Mouse (Mus musculus) heart, embryonic 15.5 days (tissue): ENCODE results near the gene Cs. TPM values are rescaled to one million over a fixed set of nuclear protein-coding genes. Genes with fewer than 3 reads are reported as not detected.
A peak's percentile ranks its signal among the peaks of the same experiment; 100 is the strongest.
"Not testable (repeated sequence)": the region's sequence is repeated elsewhere in the genome, so short reads cannot be mapped to it uniquely, and the experiment has no call there.

Experiments
- ATAC-seq: fragments of 200-750 bp; cut with Nextera tagmentation; replicated peaks from 2 replicates; pipeline ENCODE4 v1.8.0; 2017; ENCODE audit warnings: low read depth, moderate TSS enrichment; ENCODE audit not compliant: insufficient number of reproducible peaks, insufficient read depth, low FRiP score
- H3K27ac ChIP-seq: fragments of 300-500 bp; sonication (generic); 2 replicates; pipeline ENCODE4 v1.5.1; 2015; ENCODE audit warnings: mild to moderate bottlenecking, inconsistent platforms
- H3K27me3 ChIP-seq: fragments of 300-500 bp; sonication (generic); 2 replicates; pipeline ENCODE4 v1.6.1; 2015; ENCODE audit warnings: inconsistent platforms
- H3K36me3 ChIP-seq: fragments of 300-500 bp; sonication (generic); 2 replicates; pipeline ENCODE4 v1.6.1; 2015; ENCODE audit warnings: mild to moderate bottlenecking, inconsistent platforms
- H3K4me1 ChIP-seq: fragments of 300-500 bp; sonication (generic); replicated peaks from 2 replicates; pipeline ENCODE4 v1.6.1; 2015; ENCODE audit warnings: inconsistent platforms
- H3K4me2 ChIP-seq: fragments of 300-500 bp; sonication (generic); 2 replicates; pipeline ENCODE4 v1.6.1; 2015; ENCODE audit warnings: inconsistent platforms, mild to moderate bottlenecking, moderate library complexity
- H3K4me3 ChIP-seq: fragments of 300-500 bp; sonication (generic); 2 replicates; pipeline ENCODE4 v1.5.1; 2015; ENCODE audit warnings: mild to moderate bottlenecking, inconsistent platforms
- H3K9ac ChIP-seq: fragments of 300-500 bp; sonication (generic); 2 replicates; pipeline ENCODE4 v1.6.1; 2015; ENCODE audit warnings: mild to moderate bottlenecking, inconsistent platforms
- H3K9me3 ChIP-seq: fragments of 300-500 bp; sonication (generic); replicated peaks from 2 replicates; pipeline ENCODE4 v1.6.1; 2016; ENCODE audit warnings: inconsistent platforms
- WGBS: fragments of 180-500 bp; shearing (Covaris S2); methylation state at CpG from one replicate; pipeline ENCODE4 v1.1.7; 2015; ENCODE audit warnings: mixed read lengths; 5-methylcytosine and 5-hydroxymethylcytosine counted together
- polyA plus RNA-seq: library from polyadenylated mRNA; unstranded; fragments of >200 nt; fragmentation: Nextera tagmentation; extraction: Ambion mirVana; gene quantifications from 2 replicates; pipeline ENCODE4 v1.2.1, GENCODE M21; 2015

Cs gene
- polyA plus RNA-seq, 1 experiment from 2014 or later: 448 TPM

GRCm38 (mm10) chr10:128309654-128310053, 27.9 kb upstream of the Cs start:
- Histone ChIP-seq H3K4me1 (peaks cover 20% of the 10 kb centered on the region), H3K4me3 (no peak overlapping the region), H3K36me3 (peaks cover 32% of the 10 kb centered on the region), H3K4me2 (no peak overlapping the region), H3K9ac (0 out of 2 replicates have a peak overlapping the region, but pooled peaks have one; percentile 23), H3K27me3 (no peaks in the 10 kb centered on the region), H3K27ac (peak overlapping the region; percentile 85), H3K9me3 (no peaks in the 10 kb centered on the region)
- 88% methylated on average over 7 of the region's 7 CpGs for WGBS
- ATAC-seq: no peak

- Histone ChIP-seq H3K36me3 (peaks cover 37% of the 10 kb centered on the region), H3K4me3 (peak overlapping the region; percentile 8; the same call in 1 of the 2 replicates), H3K4me2 (peak overlapping the region; percentile 37), H3K27me3 (no peaks in the 10 kb centered on the region), H3K9ac (peak overlapping the region; percentile 23; the same call in 1 of the 2 replicates), H3K27ac (peak overlapping the region; percentile 85), H3K4me1 (peaks cover 20% of the 10 kb centered on the region), H3K9me3 (no peaks in the 10 kb centered on the region)
- ATAC-seq: peak; percentile 79
- WGBS: 25% methylated on average over 11 of the region's 11 CpGs
Observed at GRCm38 (mm10) chr10:128310177-128310576, 27.4 kb upstream of the Cs start.

GRCm38 (mm10) chr10:128310902-128311301, 26.6 kb upstream of the Cs start:
- Histone ChIP-seq H3K27me3 (no peaks in the 10 kb centered on the region), H3K4me1 (peaks cover 20% of the 10 kb centered on the region), H3K36me3 (peaks cover 45% of the 10 kb centered on the region), H3K27ac (peak overlapping the region; percentile 85), H3K9ac (0 out of 2 replicates have a peak overlapping the region, but pooled peaks have one; percentile 23), H3K4me3 (peak overlapping the region; percentile 8), H3K4me2 (peak overlapping the region; percentile 37), H3K9me3 (no peaks in the 10 kb centered on the region)
- WGBS: 29% methylated on average over 4 of the region's 4 CpGs
- peak; percentile 61; the same call in 1 of the 2 replicates for ATAC-seq

GRCm38 (mm10) chr10:128315578-128315977, 22.0 kb upstream of the Cs start:
- no peak overlapping the region for H3K4me3 ChIP-seq
- H3K9ac ChIP-seq: no peak overlapping the region
- H3K27me3 ChIP-seq: no peaks in the 10 kb centered on the region
- ATAC-seq: no peak
- no peak overlapping the region for H3K4me2 ChIP-seq
- peaks cover 14% of the 10 kb centered on the region for H3K4me1 ChIP-seq
- peaks cover 76% of the 10 kb centered on the region for H3K36me3 ChIP-seq
- WGBS: 87% methylated on average over 8 of the region's 8 CpGs
- no peaks in the 10 kb centered on the region for H3K9me3 ChIP-seq
- no peak overlapping the region for H3K27ac ChIP-seq

- peak overlapping the region; percentile 85 for H3K4me2 ChIP-seq
- peak overlapping the region; percentile 91 for H3K4me3 ChIP-seq
- no peak for ATAC-seq
- H3K9ac ChIP-seq: no peak overlapping the region
- peak overlapping the region; percentile 96; the same call in 1 of the 2 replicates for H3K27ac ChIP-seq
- peaks cover 55% of the 10 kb centered on the region for H3K36me3 ChIP-seq
- no peaks in the 10 kb centered on the region for H3K27me3 ChIP-seq
- WGBS: 51% methylated on average over 12 of the region's 12 CpGs
- peaks cover 24% of the 10 kb centered on the region for H3K4me1 ChIP-seq
- H3K9me3 ChIP-seq: no peaks in the 10 kb centered on the region
Observed at GRCm38 (mm10) chr10:128321641-128322040, 15.9 kb upstream of the Cs start.

- 0% methylated on average over 40 of the region's 40 CpGs for WGBS
Observed at GRCm38 (mm10) chr10:128322141-128323108, 15.1 kb upstream of the Cs start, which contains the start of gene Cnpy2. Gene Cnpy2 (plus strand): TSS chr10:128322459.

GRCm38 (mm10) chr10:128323516-128323915, 14.0 kb upstream of the Cs start:
- Histone ChIP-seq H3K4me2 (peak overlapping the region; percentile 85), H3K27me3 (no peaks in the 10 kb centered on the region), H3K9ac (peak overlapping the region; percentile 98), H3K27ac (peak overlapping the region; percentile 96; the same call in 1 of the 2 replicates), H3K4me1 (peaks cover 24% of the 10 kb centered on the region), H3K4me3 (peak overlapping the region; percentile 91), H3K36me3 (peaks cover 55% of the 10 kb centered on the region), H3K9me3 (no peaks in the 10 kb centered on the region)
- no peak for ATAC-seq
- WGBS: 70% methylated on average over 8 of the region's 8 CpGs

More at GRCm38 (mm10) chr10:128322141-128323108, 15.1 kb upstream of the Cs start, which contains the start of gene Cnpy2:
- H3K36me3 ChIP-seq: peaks cover 56% of the 10 kb centered on the region
- no peaks in the 10 kb centered on the region for H3K9me3 ChIP-seq
- peak; percentile 89 for ATAC-seq
- peaks cover 24% of the 10 kb centered on the region for H3K4me1 ChIP-seq
- H3K27me3 ChIP-seq: no peaks in the 10 kb centered on the region
- H3K9ac ChIP-seq: peak within 1 kb of the TSS; percentile 98
- peak within 1 kb of the TSS; percentile 85 for H3K4me2 ChIP-seq
- H3K27ac ChIP-seq: peak within 1 kb of the TSS; percentile 96
- peak within 1 kb of the TSS; percentile 91 for H3K4me3 ChIP-seq

GRCm38 (mm10) chr10:128326825-128327224, 10.7 kb upstream of the Cs start:
- Histone ChIP-seq H3K27ac (no peak overlapping the region), H3K36me3 (peaks cover 40% of the 10 kb centered on the region), H3K9ac (no peak overlapping the region), H3K4me3 (no peak overlapping the region), H3K4me1 (peaks cover 12% of the 10 kb centered on the region), H3K27me3 (no peaks in the 10 kb centered on the region), H3K9me3 (no peaks in the 10 kb centered on the region), H3K4me2 (no peak overlapping the region)
- ATAC-seq: no peak
- WGBS: 92% methylated on average over 8 of the region's 8 CpGs

GRCm38 (mm10) chr10:128327610-128328009, 9.9 kb upstream of the Cs start:
- 90% methylated on average over 10 of the region's 10 CpGs for WGBS
- Histone ChIP-seq H3K27me3 (no peaks in the 10 kb centered on the region), H3K27ac (no peak overlapping the region), H3K4me3 (no peak overlapping the region), H3K36me3 (peaks cover 40% of the 10 kb centered on the region), H3K4me1 (peaks cover 12% of the 10 kb centered on the region), H3K9ac (no peak overlapping the region), H3K4me2 (no peak overlapping the region), H3K9me3 (no peaks in the 10 kb centered on the region)
- no peak for ATAC-seq

- not testable (repeated sequence) for ATAC-seq, H3K4me3 ChIP-seq, H3K9ac ChIP-seq, H3K4me2 ChIP-seq, H3K27ac ChIP-seq, H3K27me3 ChIP-seq, H3K9me3 ChIP-seq
- Histone ChIP-seq H3K36me3 (peaks cover 15% of the 10 kb centered on the region), H3K4me1 (peaks cover 18% of the 10 kb centered on the region)
- WGBS: 74% methylated on average over 6 of the region's 6 CpGs
Observed at GRCm38 (mm10) chr10:128332358-128333249, 4.9 kb upstream of the Cs start.

GRCm38 (mm10) chr10:128335582-128335981, 2.0 kb upstream of the Cs start:
- H3K27ac ChIP-seq: peak overlapping the region; percentile 94
- no peak for ATAC-seq
- no peak overlapping the region for H3K4me2 ChIP-seq
- no peak overlapping the region for H3K9ac ChIP-seq
- WGBS: 5% methylated on average over 4 of the region's 4 CpGs
- peaks cover 39% of the 10 kb centered on the region for H3K4me1 ChIP-seq
- H3K4me3 ChIP-seq: no peak overlapping the region
- H3K9me3 ChIP-seq: no peaks in the 10 kb centered on the region
- no peaks in the 10 kb centered on the region for H3K36me3 ChIP-seq
- no peaks in the 10 kb centered on the region for H3K27me3 ChIP-seq
